Mouse (Mus musculus) brain, embryonic 14.5 days (tissue): Measurements from ENCODE around the gene Xirp1. TPM values are rescaled to one million over a fixed set of nuclear protein-coding genes. Genes with fewer than 3 reads are reported as not detected.

ENCODE experiments used
- DNase-seq: peaks from one replicate; pipeline ENCODE4 v3.0.0-alpha.2; 2011; ENCODE audit warnings: low read depth
- CTCF ChIP-seq: fragments of 200-500 bp; IDR thresholded peaks from 2 replicates; pipeline ENCODE4 v1.5.1; 2012; ENCODE audit warnings: inconsistent platforms, mild to moderate bottlenecking, moderate library complexity, borderline replicate concordance; ENCODE audit not compliant: insufficient read depth, insufficient read length; ENCODE audit errors: extremely low read depth
- POLR2A ChIP-seq: fragments of 200-500 bp; IDR thresholded peaks from 2 replicates; pipeline ENCODE4 v1.6.1; 2012; ENCODE audit warnings: mild to moderate bottlenecking, inconsistent platforms, borderline replicate concordance; ENCODE audit not compliant: poor library complexity, insufficient read depth, insufficient read length, severe bottlenecking; ENCODE audit errors: extremely low read depth
- polyA plus RNA-seq: library from polyadenylated mRNA; depleted of rRNA; stranded (reverse); fragments of >200 nt; gene quantifications from 2 replicates; pipeline ENCODE4 v1.2.3, GENCODE M21; 2012

Xirp1 gene
- polyA plus RNA-seq, 1 experiment, result not detected

- TF ChIP-seq CTCF (no peak), POLR2A (no peak)
- no peak for DNase-seq
Observed at GRCm38 (mm10) chr9:120048495-120048894, 25.1 kb upstream of the Xirp1 start.

DNA sequence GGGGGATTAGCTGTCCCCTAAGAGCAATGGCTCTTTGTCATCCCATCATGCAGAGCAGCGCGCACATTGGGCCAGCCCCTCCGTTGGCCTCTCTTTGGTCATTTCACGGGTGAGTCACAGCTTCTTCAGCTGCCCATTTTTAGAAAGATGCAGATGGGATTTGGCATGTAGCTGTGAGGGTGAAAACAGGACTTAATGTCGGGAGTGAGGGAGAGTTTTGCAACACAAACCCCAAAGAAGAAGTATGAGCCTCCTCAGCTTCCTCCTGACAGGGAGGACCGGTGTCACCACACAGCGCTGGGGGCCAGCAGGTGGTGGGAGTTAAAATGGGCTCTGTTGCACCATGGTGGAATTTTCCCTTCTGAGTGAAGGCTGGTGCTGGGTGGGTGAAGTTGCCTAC is 19.7 kb upstream of the Xirp1 start:
- no peak for TF ChIP-seq CTCF
- TF ChIP-seq POLR2A, result no peak

GRCm38 (mm10) chr9:120037414-120037813 is 14.0 kb upstream of the Xirp1 start:
- no peak for DNase-seq

More for the DNA sequence above, 19.7 kb upstream of the Xirp1 start:
- DNase-seq, result no peak

DNA sequence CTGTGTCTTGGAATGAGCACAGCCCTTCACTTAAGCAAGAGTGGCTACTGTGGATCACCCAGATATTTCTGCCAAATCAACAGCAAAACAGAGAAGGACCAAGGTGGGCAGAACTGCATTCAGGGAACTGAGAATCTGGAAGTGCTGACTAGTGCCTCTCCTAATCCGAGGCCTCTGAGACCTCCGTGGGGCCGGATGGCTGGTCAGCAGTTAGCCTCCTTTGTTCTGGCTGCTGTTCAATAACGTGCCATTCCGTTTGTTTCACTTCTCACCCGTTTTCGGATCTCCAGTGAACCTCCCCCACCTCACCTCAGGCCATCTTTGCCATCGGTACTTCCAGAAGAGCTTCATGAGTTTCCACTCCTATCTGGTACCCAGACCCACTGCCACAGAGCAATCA is 11.0 kb upstream of the Xirp1 start:
- TF ChIP-seq POLR2A (no peak), CTCF (no peak)
- no peak for DNase-seq

More at GRCm38 (mm10) chr9:120037414-120037813, 14.0 kb upstream of the Xirp1 start:
- TF ChIP-seq POLR2A (no peak), CTCF (no peak)

GRCm38 (mm10) chr9:120032710-120033109 is 9.3 kb upstream of the Xirp1 start:
- no peak for DNase-seq
- TF ChIP-seq POLR2A (no peak), CTCF (no peak)

- DNase-seq, result no peak
- TF ChIP-seq POLR2A (no peak), CTCF (no peak)
Observed at GRCm38 (mm10) chr9:120030421-120030820, 7.0 kb upstream of the Xirp1 start.

- no peak for DNase-seq
Observed at GRCm38 (mm10) chr9:120029880-120030279, 6.5 kb upstream of the Xirp1 start.

DNA sequence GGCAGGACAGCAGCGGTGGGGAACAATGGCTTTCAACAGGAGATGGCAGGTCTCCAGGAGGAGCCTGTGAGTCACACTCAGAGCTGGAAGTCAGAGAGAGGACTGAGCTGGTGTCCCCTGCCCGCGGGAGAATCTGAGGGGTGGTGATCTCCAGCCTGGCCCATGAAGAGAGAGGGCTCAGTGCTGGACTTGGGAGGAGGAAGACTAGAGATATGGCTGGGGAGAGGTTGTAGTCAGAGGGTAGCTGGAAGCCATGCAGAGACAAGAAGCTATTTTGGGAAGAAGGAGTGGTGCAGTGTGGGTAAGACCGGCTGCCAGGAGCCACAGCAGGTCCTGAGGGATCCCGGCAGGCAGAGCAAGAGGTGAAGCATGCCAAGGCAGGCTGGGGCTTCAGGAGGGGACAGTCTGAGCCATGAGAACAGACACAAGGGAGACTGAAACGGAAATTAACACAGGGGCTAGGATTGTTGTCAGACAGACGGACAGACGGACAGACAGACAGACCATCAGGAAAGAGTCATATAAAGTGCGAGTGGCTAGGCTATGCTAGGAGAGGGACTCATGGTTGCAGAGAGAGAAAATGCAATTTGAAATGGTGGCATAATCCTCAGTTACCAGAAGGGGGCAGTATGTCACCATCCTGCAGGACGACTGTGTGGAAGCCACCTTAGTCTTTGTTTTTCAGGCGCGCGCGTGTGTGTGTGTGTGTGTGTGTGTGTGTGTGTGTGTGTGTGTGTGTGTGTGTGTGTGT is 4.2 kb upstream of the Xirp1 start:
- TF ChIP-seq CTCF (peak; percentile 79), POLR2A (no peak)
- peak; percentile 86 for DNase-seq

More at GRCm38 (mm10) chr9:120029880-120030279, 6.5 kb upstream of the Xirp1 start:
- TF ChIP-seq POLR2A, result no peak
- no peak for TF ChIP-seq CTCF

- DNase-seq, result no peak
- TF ChIP-seq POLR2A (no peak), CTCF (no peak)
Observed at GRCm38 (mm10) chr9:120024625-120025024, 1.2 kb upstream of the Xirp1 start.

- DNase-seq, result peak; percentile 36
Observed at GRCm38 (mm10) chr9:120024171-120024570, 773 bp upstream of the Xirp1 start.

DNA sequence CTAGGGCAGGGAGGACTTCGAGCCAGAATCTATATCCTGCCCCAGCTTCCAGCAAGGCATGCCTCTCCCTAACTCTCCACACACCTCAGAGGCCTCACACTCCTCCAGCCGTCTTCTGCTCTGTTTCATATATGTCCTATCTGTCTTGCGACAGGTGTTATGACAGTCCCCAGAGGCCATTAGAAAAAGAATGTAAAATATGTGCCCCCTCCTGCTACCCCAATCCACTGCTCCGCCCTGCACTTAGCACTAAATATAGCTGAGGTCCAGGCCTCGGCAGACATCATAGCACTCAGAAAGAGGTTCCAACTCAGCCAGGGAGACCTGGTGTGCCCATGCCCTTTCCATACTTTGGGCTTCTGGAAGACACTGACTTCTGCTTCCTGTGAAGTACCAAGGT is 2.2 kb downstream of the Xirp1 start:
- no peak for DNase-seq
- TF ChIP-seq CTCF, result no peak
- TF ChIP-seq POLR2A, result no peak

More at GRCm38 (mm10) chr9:120024171-120024570, 773 bp upstream of the Xirp1 start:
- TF ChIP-seq CTCF (no peak), POLR2A (no peak)
